Mouse (Mus musculus) R1 (cell line): ENCODE measurements at regions not wholly inside any gene's neighbourhood (a gene's known extent, or its start where the extent isn't known, plus 50 kb on each side); places are given as distances from the start of the nearest gene placed in this dataset.

Source experiments
- DNase-seq: peaks from one replicate; pipeline ENCODE4 v3.0.0-alpha.2; 2018; ENCODE audit warnings: low read depth, low spot score

- DNase-seq = peak; percentile 52
Observed at GRCm38 (mm10) chr4:61998366-61998765, 55.6 kb downstream of the Mup20 start.

GRCm38 (mm10) chr4:61989941-61990340 is 64.0 kb downstream of the Mup20 start:
- peak; percentile 72 for DNase-seq

DNA sequence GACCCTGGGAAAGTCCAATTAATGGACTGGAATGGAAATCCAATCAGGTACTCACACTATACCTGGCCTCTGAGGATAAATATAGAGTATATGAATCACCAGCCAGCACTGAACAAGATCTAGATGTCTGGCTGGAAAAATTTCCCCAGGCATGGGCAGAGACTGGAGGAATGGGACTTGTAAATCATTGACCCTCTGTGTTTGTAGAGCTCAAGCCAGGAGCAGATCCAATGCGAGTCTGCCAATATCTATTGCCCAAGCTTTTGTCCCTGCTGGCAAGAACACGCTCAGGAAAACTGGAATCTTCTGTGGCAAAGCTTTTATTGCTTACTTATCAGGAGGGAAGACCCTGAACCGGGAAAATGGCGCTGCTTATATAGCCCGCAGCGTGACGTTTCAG is 77.8 kb downstream of the Mup20 start:
- no peak for DNase-seq

GRCm38 (mm10) chr4:61973236-61973635 is 80.7 kb downstream of the Mup20 start:
- DNase-seq = peak; percentile 74

DNA sequence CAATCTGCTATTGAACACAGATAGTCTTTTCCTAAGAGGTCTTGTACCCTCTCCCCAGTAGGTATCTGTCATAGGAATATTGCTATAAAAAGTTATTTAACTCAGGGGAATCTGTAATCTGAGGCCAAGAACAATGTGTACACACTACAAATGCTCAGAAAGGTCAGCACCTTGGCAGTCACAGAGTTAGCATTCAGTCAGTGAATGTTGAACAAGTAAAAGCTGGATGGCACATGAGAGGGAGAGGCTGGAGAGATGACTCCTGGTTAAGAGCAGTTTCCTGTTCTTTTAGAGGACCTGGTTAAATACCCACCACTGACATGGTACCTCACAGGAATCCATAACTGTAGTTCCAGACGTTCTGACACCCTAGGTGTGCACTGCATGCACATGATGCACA is 84.3 kb downstream of the Mup20 start:
- DNase-seq = no peak

DNA sequence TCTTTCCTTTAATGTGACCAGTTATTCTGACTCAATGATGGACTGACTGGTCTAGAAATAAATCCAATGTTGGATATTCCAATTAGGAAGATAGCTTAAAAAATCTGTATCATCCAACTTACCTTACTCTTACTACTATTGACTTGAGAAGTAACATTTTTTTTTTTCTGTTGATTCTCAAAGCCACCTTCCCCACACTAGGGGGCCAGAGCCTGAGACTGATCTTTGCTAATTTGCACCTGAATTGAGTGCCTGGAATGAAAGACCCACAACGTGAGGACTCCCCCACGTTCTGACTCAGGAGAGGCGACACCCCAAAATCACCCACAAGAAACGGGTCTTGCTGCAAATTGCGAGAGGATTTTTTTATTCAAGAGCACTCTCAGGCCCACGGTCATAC is 86.3 kb downstream of the Mup20 start:
- DNase-seq = peak; percentile 87

DNA sequence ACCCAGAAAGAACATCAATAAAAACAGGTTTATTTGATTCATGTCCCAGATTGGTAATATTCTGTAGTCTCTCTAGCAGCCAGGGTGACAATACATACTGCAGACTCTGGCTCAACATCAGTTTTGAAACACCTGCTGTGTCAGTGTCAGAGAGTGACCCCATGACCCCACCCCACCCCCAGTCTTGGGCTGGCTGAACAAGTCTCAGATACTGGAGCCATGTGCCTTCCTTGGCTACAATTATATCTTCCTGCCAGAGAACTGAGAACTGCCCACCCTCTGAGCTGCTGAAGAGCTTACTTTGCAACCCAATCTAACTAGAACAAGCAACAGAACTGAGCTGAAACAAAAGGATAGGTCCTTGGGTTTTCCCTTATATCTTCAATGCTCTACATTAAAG is 91.6 kb downstream of the Mup20 start:
- peak; percentile 67 for DNase-seq
